Mouse (Mus musculus) lung, postnatal 0 days (tissue): ENCODE data around the gene Mgat5. TPM values are rescaled to one million over a fixed set of nuclear protein-coding genes. Genes with fewer than 3 reads are reported as not detected.
A peak's percentile ranks its signal among the peaks of the same experiment; 100 is the strongest.

ENCODE experiments used
- ATAC-seq: fragments of 200-750 bp; cut with Nextera tagmentation; 2 replicates; pipeline ENCODE4 v1.8.0; 2017; ENCODE audit warnings: moderate library complexity
- DNase-seq: peaks from one replicate; pipeline ENCODE4 v3.0.0-alpha.2; 2016; ENCODE audit warnings: low spot score
- H3K27ac ChIP-seq: fragments of 300-500 bp; sonication (generic); 2 replicates; pipeline ENCODE4 v1.5.1; 2014; ENCODE audit warnings: antibody characterized with exemption, mild to moderate bottlenecking, low read length, mixed read lengths
- H3K27me3 ChIP-seq: fragments of 300-500 bp; sonication (generic); replicated peaks from 2 replicates; pipeline ENCODE4 v1.6.1; 2014; ENCODE audit warnings: low read length, mixed read lengths; ENCODE audit not compliant: insufficient read depth
- H3K36me3 ChIP-seq: fragments of 300-500 bp; sonication (generic); 2 replicates; pipeline ENCODE4 v1.6.1; 2014; ENCODE audit warnings: low read length, mixed read lengths; ENCODE audit not compliant: insufficient read depth
- H3K4me1 ChIP-seq: fragments of 300-500 bp; sonication (generic); 2 replicates; pipeline ENCODE4 v1.6.1; 2014; ENCODE audit warnings: antibody characterized with exemption, low read depth, low read length, mixed read lengths; ENCODE audit not compliant: insufficient read depth
- H3K4me2 ChIP-seq: fragments of 300-500 bp; sonication (generic); replicated peaks from 2 replicates; pipeline ENCODE4 v1.6.1; 2014; ENCODE audit warnings: low read depth, mild to moderate bottlenecking, low read length, moderate library complexity, mixed read lengths
- H3K4me3 ChIP-seq: fragments of 300-500 bp; sonication (generic); 2 replicates; pipeline ENCODE4 v1.5.1; 2014; ENCODE audit warnings: low read depth, low read length
- H3K9ac ChIP-seq: fragments of 300-500 bp; sonication (generic); replicated peaks from 2 replicates; pipeline ENCODE4 v1.6.1; 2014; ENCODE audit warnings: low read depth, mild to moderate bottlenecking
- H3K9me3 ChIP-seq: fragments of 300-500 bp; sonication (generic); 2 replicates; pipeline ENCODE4 v1.6.1; 2016; ENCODE audit warnings: low read length, mixed read lengths
- CTCF ChIP-seq: IDR thresholded peaks from 2 replicates; pipeline ENCODE4 v1.5.1; 2016; ENCODE audit warnings: antibody characterized with exemption, mild to moderate bottlenecking
- EP300 ChIP-seq: IDR thresholded peaks from 2 replicates; pipeline ENCODE4 v1.6.1; 2016; ENCODE audit warnings: antibody characterized with exemption, mild to moderate bottlenecking, control low read depth
- WGBS: fragments of 180-500 bp; shearing (Covaris S2); extraction: QIAGEN DNeasy Blood & Tissue Kit; methylation state at CpG from one replicate; pipeline ENCODE4 v1.1.7; 2014; 5-methylcytosine and 5-hydroxymethylcytosine counted together
- polyA plus RNA-seq: library from polyadenylated mRNA; unstranded; fragments of >200 nt; fragmentation: Nextera tagmentation; extraction: Ambion mirVana; gene quantifications from 2 replicates; pipeline ENCODE4 v1.2.1, GENCODE M21; 2015

Mgat5 gene
- polyA plus RNA-seq, 1 experiment from 2014 or later = 3.5 TPM

- Histone ChIP-seq H3K27ac (no peak overlapping the region), H3K4me3 (no peak overlapping the region), H3K27me3 (no peaks in the 10 kb centered on the region), H3K4me2 (no peak overlapping the region), H3K36me3 (no peaks in the 10 kb centered on the region), H3K9me3 (no peaks in the 10 kb centered on the region), H3K4me1 (no peaks in the 10 kb centered on the region), H3K9ac (no peak overlapping the region)
- ATAC-seq (peak; percentile 66), DNase-seq (peak; percentile 59)
- TF ChIP-seq EP300 (no peak), CTCF (no peak)
- 51% methylated on average over 6 of the region's 6 CpGs for WGBS
Measured at GRCm38 (mm10) chr1:127260969-127261368, 56.2 kb downstream of the Mgat5 start.

- no peak for ATAC-seq
- H3K4me2 ChIP-seq = no peak overlapping the region
- 84% methylated on average over 13 of the region's 13 CpGs for WGBS
- no peaks in the 10 kb centered on the region for H3K4me1 ChIP-seq
- H3K27me3 ChIP-seq = no peaks in the 10 kb centered on the region
- H3K4me3 ChIP-seq = no peak overlapping the region
- no peak overlapping the region for H3K27ac ChIP-seq
- no peak overlapping the region for H3K9ac ChIP-seq
- TF ChIP-seq EP300 (no peak), CTCF (no peak)
- no peaks in the 10 kb centered on the region for H3K9me3 ChIP-seq
- H3K36me3 ChIP-seq = no peaks in the 10 kb centered on the region
- no peak for DNase-seq
Measured at GRCm38 (mm10) chr1:127262170-127262837, 57.5 kb downstream of the Mgat5 start.

GRCm38 (mm10) chr1:127267985-127268384 lies 63.2 kb downstream of the Mgat5 start:
- no peaks in the 10 kb centered on the region for H3K4me1 ChIP-seq
- WGBS = 82% methylated on average over 5 of the region's 5 CpGs
- TF ChIP-seq CTCF (no peak), EP300 (no peak)
- H3K4me3 ChIP-seq = no peak overlapping the region
- H3K9me3 ChIP-seq = no peaks in the 10 kb centered on the region
- no peak overlapping the region for H3K9ac ChIP-seq
- no peak for DNase-seq
- H3K27me3 ChIP-seq = no peaks in the 10 kb centered on the region
- H3K27ac ChIP-seq = no peak overlapping the region
- H3K4me2 ChIP-seq = no peak overlapping the region
- no peaks in the 10 kb centered on the region for H3K36me3 ChIP-seq
- ATAC-seq = no peak

- H3K4me3 ChIP-seq = no peak overlapping the region
- DNase-seq (no peak), ATAC-seq (no peak)
- no peaks in the 10 kb centered on the region for H3K27me3 ChIP-seq
- H3K27ac ChIP-seq = no peak overlapping the region
- H3K4me1 ChIP-seq = no peaks in the 10 kb centered on the region
- no peak overlapping the region for H3K4me2 ChIP-seq
- H3K36me3 ChIP-seq = no peaks in the 10 kb centered on the region
- H3K9me3 ChIP-seq = no peaks in the 10 kb centered on the region
- H3K9ac ChIP-seq = no peak overlapping the region
- TF ChIP-seq EP300 (no peak), CTCF (no peak)
- WGBS = 68% methylated on average over 3 of the region's 3 CpGs
Measured at GRCm38 (mm10) chr1:127269343-127269742, 64.5 kb downstream of the Mgat5 start.

GRCm38 (mm10) chr1:127270273-127271020 lies 65.6 kb downstream of the Mgat5 start:
- H3K27me3 ChIP-seq = no peaks in the 10 kb centered on the region
- H3K9me3 ChIP-seq = no peaks in the 10 kb centered on the region
- DNase-seq (peak; percentile 61), ATAC-seq (peak; percentile 87)
- no peaks in the 10 kb centered on the region for H3K4me1 ChIP-seq
- TF ChIP-seq EP300 (peak; percentile 58; the same call in 1 of the 2 replicates), CTCF (no peak)
- H3K27ac ChIP-seq = peak overlapping the region; percentile 6; the same call in 1 of the 2 replicates
- H3K4me3 ChIP-seq = no peak overlapping the region
- no peak overlapping the region for H3K4me2 ChIP-seq
- WGBS = 47% methylated on average over 13 of the region's 13 CpGs
- H3K36me3 ChIP-seq = no peaks in the 10 kb centered on the region
- no peak overlapping the region for H3K9ac ChIP-seq

- H3K4me2 ChIP-seq = no peak overlapping the region
- no peaks in the 10 kb centered on the region for H3K9me3 ChIP-seq
- no peaks in the 10 kb centered on the region for H3K36me3 ChIP-seq
- no peak overlapping the region for H3K27ac ChIP-seq
- no peaks in the 10 kb centered on the region for H3K27me3 ChIP-seq
- ATAC-seq = no peak
- 93% methylated on average over 4 of the region's 4 CpGs for WGBS
- DNase-seq = no peak
- no peak overlapping the region for H3K4me3 ChIP-seq
- H3K9ac ChIP-seq = no peak overlapping the region
- TF ChIP-seq EP300 (no peak), CTCF (no peak)
- no peaks in the 10 kb centered on the region for H3K4me1 ChIP-seq
Measured at GRCm38 (mm10) chr1:127271156-127271555, 66.3 kb downstream of the Mgat5 start.
